Mouse (Mus musculus) spleen, postnatal 14 days (tissue): ENCODE data around the gene Usp8.

Source experiments
- DNase-seq, 2 experiments: peaks; one replicate each; pipeline ENCODE4 v3.0.0; 2021 to 2022; ENCODE audit warnings: low spot score in 2 of 2

Gene Usp8

DNA sequence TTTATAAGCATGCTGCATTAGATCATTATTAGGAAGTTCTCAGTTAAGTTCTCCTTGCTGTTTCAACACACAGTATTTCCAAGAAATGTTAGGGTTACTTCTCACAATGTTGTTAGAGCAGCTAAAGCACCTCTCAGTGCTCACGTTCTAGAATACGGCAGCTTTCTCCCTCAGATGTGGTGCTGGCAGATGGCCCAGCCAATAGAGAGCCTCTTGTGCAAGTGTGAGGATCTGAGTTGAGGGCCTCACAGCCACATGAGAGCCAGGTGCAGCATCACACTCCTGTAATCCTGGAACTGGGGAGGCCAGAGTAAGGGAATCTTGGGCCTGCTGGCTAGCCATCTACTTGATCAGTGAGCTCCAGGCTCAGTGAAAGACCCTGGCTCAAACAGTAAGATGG lies 33.2 kb downstream of the Usp8 start:
- no peak for DNase-seq

DNA sequence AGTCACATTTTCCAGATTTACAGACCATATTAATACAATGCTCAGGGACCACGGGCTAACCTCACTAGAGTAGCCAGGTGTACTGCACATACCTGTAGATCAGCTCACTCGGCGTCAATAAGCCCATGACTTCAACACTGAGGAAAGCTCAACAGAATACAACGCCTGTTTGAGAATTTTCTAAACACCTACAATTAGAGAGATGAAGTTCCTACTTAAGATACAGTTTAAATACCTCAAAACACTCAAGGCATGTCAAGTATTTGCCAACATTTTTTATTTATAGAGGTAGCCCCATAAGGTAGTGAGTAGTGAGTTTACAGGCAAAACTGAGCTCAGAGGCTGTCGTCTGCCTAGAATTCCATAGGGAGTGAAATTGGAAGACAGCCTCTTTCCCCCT lies 36.3 kb downstream of the Usp8 start:
- no peak for DNase-seq

DNA sequence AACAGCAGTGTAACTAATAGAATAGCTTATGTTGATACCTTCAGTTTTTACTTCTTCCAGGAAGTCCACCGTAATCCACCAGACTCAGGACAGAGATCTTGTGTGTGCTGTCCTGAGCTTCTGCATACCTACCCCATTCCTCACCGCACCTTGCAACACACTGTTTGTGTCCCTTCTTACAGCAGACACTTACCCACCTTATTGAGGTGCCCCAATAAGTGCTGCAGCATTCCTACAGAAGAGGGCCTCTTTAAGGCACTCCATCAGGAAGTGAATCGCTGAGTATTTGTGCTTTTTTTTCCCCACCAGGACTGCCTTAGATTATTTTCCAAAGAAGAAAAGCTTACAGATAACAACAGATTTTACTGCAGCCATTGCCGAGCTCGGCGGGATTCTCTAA lies 48.5 kb downstream of the Usp8 start:
- no peak for DNase-seq

DNA sequence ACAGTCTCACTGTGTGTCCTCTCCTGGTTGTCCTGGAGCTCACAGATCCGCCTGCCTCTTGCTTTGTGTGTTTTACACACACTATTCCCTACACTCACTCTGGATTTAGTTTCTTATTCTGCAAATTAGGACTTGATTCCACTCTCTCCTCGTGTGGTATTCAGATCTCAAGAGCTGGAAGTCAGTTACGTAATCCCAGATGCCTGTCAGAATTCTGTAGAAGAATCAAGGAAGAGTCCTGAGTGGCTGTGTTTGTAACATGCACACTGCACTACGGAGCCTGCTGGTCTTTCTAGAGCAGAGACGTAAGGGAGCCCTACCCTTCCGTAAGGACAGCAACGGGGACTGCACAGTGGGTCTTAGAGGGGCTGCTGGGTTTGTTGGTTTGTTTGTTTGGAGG lies 52.2 kb downstream of the Usp8 start:
- no peak for DNase-seq

DNA sequence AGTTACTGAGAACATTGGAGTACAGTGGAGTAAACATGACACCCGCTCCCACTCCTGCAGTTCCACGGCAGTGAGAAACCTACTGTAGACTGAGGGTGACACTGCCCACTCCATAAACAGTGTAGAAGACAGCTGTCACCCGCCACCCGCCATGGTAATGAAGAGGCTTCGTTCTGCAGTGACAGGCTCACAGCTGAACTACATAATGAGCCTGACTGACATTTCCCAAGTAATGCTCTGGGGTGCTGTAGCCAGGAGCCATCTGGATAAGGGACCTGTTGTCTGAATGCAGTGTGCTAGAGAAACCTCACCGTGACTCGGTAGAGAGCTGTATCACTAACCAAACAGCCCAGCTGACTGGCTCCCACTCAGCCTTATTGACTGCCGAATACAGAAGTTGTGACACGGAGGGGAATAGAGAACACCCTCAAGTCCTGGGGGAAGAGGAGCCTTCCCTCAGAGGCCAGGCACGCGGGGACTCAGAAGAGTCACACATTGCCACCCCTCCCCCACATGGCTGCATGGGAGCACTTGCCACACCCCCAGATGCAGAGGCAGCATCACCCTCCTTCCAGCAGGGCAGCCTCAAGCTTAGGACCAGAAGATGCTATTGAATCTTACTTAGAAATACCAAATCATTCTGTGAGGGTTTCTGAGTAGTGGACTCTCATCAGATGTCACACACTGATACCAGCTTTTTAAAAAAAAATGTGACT lies 58.9 kb downstream of the Usp8 start:
- DNase-seq = no peak

DNA sequence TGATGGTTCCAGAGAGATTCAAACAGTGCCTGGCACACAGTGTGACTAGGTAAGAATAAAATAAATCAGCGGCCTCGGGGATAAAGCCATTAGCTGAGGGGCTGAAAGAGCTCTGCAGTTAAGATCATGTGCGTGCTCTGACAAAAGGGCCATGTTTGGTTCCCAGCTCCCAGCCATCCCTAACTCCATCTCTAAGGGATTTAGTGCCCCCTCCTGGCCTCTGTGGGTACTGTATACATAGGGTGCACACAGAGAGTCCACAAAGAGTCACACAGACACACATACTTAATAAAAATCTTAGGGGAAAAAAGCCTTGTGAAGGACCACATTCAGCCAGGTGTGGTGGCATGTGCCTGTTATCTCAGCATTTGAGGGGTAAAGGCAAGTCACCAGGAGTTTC lies 60.5 kb downstream of the Usp8 start:
- no peak for DNase-seq

DNA sequence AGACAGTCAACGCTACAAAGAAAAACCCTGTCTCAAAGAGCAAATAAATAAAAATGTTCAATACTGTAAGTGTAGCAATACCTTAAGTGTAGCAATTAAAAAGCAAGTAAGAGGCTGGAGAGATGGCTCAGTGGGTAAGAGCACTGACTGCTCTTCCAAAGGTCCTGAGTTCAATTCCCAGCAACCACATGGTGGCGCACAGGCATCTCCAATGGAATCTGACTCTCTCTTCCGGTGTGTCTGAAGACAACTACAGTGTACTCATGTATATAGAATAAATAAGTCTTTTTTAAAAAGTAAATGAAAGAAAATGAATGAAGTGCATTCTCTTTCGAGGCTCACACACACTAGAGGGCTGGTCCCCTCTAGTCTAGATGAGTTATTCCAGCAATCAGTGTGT lies 61.1 kb downstream of the Usp8 start:
- DNase-seq = no peak

DNA sequence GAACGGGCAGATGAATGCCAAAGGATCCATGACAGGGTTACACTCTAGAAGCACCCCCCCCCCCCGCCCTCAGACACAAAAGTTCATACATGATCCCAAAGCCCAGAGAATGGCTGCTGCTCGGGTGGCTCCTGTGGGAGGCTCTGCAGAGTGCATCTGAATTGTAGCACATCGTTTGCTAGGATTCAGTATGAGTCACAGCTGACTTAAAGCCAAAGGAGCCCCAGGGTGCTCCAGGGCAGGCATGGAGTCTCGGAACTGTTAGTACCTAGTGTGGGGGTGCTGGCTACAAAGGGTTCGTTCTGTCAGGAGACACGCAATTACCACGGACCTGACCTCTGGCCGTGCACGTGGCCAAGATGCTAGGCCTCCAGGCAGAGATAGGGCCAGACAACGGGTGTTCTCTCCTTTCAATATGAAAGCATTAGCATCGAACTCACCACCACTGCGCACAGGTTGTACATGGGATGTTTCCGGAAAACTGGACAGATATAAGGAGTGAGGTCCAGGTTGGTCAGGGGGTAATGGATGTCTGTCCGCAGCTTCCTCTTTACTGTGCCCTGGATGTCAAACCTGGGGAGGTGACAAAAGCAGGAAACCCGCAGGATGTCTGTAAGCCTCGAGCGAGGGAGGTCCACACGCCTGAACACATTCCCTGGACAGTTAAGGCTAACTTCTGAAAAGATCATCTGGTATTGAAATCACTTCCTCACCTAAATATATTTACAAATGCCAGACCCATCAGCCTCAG lies 62.5 kb downstream of the Usp8 start:
- DNase-seq = no peak

DNA sequence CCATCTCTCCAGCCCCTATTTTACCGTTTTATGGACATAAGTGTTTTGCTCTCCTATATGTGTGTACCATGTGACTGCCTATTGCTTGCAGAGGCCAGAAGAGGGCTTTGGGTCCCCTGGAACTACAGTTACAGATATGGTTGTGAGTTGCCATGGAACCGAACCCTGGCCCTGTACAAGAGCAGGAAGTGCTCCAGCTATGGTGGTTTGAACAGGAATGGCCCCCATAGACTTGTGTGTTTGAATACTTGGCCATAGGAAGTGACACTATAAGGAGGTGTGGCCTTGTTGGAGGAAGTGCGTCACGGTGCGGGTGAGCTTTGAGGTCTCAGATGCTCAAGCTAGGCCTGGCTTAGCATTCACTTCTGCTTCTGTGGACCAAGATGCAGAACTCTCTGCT lies 65.1 kb downstream of the Usp8 start:
- DNase-seq = no peak

DNA sequence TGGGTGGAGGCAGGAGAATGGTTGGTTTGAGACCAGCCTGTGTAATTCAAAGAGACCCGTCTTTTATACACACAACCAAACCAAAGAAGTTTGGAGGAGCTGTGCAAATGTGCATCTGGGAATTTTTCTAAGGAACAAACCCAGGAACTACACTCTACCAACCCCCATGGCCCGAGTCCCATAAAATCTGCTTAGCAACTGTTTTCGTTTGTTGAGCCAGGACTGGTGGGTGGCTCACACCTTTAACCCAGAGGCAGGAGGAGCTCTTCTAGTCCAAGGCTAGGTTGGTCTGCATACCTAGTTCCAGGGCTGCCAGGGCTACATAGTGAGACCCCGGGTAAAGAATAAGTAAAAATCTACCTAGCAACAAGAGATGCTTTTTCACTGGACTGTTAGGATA lies 68.8 kb downstream of the Usp8 start:
- no peak for DNase-seq

DNA sequence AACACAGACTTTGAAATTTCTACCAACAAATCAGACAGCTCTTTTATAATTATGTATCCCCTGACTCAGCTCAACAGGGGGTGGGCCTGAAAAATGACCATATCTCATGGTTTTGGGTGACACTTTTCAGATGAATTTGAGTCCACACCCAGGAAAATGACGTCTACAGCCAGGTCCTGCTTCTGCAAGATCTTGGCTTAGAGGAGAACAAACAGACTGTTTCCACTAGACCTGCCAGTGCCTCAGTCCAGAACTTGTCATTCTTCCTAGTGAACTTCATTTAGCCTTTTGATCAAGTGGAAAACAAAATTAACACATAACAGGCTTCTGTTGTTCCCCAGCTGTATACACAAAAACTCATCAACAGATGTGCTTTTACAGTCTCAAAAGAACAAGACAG lies 69.3 kb downstream of the Usp8 start:
- no peak for DNase-seq

DNA sequence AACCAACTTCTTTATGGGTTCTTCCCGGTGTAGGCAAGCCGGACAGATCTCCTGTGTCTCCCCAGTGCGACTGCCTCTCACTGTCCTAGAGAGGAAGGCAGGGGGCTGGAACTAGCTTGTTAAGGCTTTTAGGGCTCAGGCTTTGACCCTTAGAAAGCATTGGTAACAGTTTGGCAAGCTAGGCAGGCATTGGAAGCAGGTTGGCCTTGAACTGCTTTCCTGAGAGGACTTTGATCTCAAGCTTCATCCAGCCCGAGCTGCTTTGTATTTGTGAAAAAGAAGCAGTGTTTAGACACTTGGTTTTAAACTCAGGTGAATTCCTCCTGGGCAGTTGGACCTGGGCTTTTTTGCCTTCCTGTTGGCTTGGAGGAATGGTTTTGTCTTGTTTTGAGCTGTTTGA lies 71.7 kb downstream of the Usp8 start:
- DNase-seq = no peak

DNA sequence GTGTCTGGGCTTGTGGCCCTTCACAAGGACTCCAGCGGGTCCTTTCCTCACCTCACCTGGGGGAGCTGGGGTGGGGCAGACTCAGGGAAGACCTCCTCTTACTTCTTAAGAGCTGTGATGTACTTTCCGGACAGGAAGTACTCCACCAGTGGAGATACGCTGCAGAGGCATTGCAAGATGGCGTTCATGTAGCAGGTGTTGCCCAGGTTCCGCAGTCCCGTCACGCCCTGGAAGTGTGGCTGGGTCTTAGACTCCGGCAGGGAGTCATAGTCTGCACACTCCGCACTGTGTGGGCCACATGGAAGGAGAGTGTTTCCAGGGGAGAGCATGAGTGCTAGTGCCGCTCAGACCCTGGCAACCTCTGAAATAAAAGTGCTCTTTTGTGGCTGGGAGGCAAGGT lies 73.2 kb downstream of the Usp8 start:
- no peak for DNase-seq

DNA sequence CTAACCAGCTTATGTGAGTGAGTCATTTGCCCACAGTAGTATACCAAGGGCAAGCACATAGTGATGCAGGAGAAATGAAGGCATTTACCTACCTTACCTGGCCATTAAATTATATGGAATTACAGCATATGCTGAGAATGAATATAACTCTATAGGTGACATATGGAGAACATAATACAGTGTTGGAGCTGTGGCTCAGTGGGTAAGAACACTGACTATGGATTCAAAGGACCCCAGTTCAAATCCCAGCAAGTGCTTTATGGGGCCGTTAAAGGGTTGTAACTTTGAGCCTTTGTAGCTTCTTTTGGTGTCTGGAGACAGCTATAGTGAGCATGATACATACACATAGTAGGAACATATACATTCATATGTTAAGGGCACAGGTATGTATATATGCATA lies 74.3 kb downstream of the Usp8 start:
- DNase-seq = no peak

DNA sequence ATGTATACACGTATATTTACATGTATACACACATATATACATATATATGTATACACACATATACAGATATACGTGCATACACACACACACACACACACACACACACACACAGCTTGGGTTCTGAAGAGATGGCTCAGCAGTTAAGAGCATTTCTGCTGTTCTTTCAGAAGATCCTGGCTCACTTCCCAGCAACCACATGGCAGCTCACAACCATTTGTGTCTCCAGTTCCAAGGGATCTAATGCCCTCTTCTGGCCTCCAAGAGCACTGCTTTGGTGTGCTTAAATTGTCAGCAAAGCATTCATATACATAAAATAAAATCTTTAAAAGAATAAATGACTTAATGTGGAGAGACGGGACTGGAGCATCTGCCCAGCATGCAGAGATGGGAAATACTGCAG lies 75.3 kb downstream of the Usp8 start:
- DNase-seq = no peak

DNA sequence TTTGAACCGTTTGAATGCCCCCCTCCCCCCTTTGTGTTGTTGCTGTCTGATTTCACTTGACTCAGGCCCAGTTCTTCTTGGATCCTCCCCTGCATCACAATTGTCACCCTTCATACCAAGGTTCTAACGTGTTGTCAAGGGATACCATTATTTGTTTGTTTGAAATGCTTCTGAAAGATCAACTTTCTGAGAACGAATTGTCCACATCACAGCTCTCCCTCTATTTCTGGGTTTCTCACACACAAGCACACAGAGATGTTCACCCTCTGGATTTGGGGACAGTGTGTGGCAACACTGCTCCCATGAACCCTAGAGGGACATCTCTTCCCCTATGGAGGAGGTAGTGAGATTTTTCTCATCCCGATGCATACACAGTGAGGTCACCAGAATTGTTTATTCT lies 76.2 kb downstream of the Usp8 start, which contains the start of gene Usp50:
Usp50 (minus strand) TSS at position 101 of the 400 bp plus-strand sequence.
- no peak for DNase-seq

DNA sequence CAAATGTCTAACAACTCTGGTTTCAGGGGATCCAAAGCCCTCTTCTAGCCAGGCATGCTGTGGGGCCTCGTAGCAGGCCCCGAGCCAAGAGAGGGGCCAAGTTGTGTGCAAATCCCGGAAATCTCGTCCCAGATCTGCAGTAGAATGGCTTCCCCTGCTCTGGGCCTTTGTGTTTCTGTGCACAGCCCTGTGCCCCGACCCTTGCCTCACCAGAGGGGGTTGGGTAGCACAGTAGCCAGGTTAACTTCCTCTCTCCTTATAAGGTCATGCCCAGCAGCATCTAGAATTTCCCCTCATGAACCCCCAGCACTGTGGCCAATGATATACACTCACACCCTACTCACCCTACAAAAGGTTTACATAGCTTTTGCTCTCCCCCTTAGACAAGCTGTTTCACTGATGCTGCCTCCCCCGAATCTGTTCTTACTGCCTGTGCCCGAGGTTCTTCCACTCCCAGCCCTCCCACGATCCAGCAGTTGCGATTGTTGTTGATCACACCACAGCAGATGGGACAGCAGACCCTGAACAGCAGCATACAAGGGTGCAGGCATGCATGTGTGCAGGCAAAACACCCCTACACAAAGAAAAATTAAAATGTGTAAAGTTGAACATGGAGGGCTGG lies 80.7 kb downstream of the Usp8 start:
- DNase-seq = no peak

DNA sequence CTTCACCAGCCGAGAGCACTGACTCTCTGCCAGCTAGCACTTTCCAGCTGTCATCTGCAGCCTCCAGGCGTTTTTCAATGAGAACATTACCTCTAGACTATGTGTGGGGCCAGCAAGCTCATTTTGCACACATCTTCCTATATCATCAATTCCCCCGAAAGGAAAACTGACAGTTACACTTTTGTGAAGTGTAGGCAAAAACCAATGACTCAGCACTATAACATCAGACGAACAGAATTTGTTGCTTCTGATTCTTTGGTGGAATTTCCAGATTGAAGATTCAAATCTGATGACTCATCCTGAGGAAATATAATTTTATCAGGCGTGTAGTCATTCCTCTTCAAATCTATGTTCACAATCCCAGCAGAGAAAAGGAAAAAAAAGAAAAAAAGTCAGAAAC lies 85.5 kb downstream of the Usp8 start:
- DNase-seq = no peak

DNA sequence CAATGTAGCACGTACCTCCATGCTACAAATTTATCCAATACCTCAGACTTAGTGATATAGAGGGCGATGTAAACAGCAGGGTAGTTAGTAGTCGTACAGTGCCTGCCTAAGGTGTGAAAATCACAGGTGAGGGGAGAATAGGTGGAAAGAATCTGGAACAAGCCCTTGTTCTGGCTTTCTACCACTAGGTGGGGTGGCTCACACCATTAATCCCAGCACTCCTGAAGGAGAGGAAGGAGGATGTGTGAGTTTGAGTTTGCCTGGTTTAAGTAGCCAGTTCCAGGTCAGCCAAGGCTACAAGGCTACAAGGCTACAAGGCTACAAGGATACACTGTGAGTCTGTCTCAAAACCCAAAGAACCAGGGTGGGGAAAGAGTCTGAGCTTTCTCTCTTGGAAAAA lies 88.6 kb downstream of the Usp8 start:
- no peak for DNase-seq

DNA sequence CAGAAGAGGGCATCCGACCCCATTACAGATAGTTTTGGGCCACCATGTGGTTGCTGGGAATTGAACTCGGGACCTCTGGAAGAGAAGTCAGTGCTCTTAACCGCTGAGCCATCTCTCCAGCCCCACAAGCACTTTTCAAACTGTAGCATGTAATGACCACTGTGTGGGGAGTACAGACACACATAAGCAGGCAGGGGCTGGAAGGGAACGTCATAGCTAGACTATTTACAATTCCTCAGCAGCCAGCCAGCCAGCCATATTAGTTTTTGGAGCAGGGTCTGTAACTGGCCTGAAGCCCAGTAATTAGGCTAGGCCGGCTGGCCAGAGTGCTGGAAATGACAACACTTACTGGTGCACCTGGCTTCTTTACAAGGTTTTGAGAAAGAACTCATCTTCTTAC lies 91.3 kb downstream of the Usp8 start:
- DNase-seq = no peak

DNA sequence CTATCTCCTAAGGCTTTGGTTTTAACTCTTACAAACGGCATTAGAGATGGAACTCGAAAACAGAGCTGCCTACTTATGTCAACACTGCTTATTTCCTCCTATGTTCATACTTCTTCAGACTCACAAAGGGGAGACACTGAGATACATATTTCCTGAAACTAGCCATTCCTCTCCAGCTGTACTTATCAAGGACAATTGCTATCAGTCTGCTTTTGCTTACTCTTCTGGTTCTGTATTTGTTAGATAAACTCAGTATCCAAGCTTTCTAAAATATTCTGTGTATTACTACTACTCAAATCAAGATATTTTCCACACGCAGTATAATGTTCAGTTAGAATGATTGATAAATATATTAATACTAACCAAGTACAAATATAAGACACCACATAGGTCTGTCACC lies 94.9 kb downstream of the Usp8 start:
- DNase-seq = no peak
